Mouse (Mus musculus): ENCODE measurements around the gene Cblc. TPM values are rescaled to one million over a fixed set of nuclear protein-coding genes. Genes with fewer than 3 reads are reported as not detected.

Gene Cblc
- total RNA-seq, 2 experiments from 2014 or later: not detected

DNA sequence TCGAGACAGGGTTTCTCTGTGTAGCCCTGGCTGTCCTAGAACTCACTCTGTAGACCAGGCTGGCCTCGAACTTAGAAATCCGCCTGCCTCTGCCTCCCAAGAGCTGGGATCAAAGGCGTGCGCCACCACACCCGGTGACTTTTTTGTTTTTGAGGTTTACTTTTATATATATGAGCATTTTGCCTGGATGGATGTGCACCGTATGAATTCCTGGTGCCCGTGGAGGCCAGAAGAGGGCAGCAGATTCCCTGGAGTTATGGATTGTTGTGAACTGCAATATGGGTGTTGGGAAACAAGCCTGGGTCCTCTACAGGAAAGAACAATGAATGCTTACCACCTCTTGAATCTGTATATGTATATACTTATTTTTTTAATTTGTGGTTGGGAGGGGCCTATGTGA, 44.0 kb downstream of the Cblc start:
- DNase-seq (ENCODE audit: low spot score in 2 of 2): no peak
- H3K27ac ChIP-seq: no peak overlapping the region
- TF ChIP-seq CTCF (conservative IDR thresholded peaks at IDR 0.05): peak; percentile 65

DNA sequence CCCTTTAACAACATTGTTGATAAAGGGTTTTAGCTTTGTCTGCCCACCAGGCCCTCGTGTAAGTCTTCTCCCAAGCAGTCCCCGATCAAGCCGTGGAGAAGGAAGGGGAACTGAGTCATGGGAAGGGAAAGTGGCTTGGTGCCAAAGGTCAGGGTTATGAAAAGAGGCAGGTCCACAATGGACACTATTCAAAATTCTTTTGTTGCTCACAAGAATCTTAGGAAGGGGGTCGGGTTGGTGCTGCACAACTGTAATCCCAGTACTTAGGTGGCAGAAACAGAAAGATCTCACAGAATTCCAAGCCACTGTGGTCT, 45.6 kb downstream of the Cblc start:
- H3K27ac ChIP-seq: no peak overlapping the region
- TF ChIP-seq CTCF (conservative IDR thresholded peaks at IDR 0.05): no peak
- H3K4me3 ChIP-seq: no peak overlapping the region
- DNase-seq (ENCODE audit: low spot score in 2 of 2): no peak

More for the DNA sequence above, 44.0 kb downstream of the Cblc start:
- no peak overlapping the region for H3K4me3 ChIP-seq

GRCm38 (mm10) chr7:19750217-19751069, 46.2 kb downstream of the Cblc start, which contains the start of gene Nectin2:
Nectin2 (minus strand) TSS chr7:19750483.
- H3K4me3 ChIP-seq: peak within 1 kb of the TSS; percentile 58
- peak within 1 kb of the TSS; percentile 77 for H3K27ac ChIP-seq
- TF ChIP-seq CTCF (conservative IDR thresholded peaks at IDR 0.05): peak; percentile 79
- peak; percentile 80 to 82 for DNase-seq (ENCODE audit: low spot score in 2 of 2)

- peak; percentile 75 for TF ChIP-seq CTCF (conservative IDR thresholded peaks at IDR 0.05)
- Histone ChIP-seq H3K4me3 (peak overlapping the region; percentile 58), H3K27ac (peak overlapping the region; percentile 77)
- peak; percentile 88 to 90 for DNase-seq (ENCODE audit: low spot score in 2 of 2)
Observed at GRCm38 (mm10) chr7:19749389-19750216, 47.0 kb downstream of the Cblc start.

GRCm38 (mm10) chr7:19748219-19749195, 48.1 kb downstream of the Cblc start:
- no peak for TF ChIP-seq CTCF (conservative IDR thresholded peaks at IDR 0.05)
- Histone ChIP-seq H3K4me3 (peak overlapping the region; percentile 58), H3K27ac (peak overlapping the region; percentile 64)
- no peak for DNase-seq (ENCODE audit: low spot score in 2 of 2)

- no peak for TF ChIP-seq CTCF (conservative IDR thresholded peaks at IDR 0.05)
- Histone ChIP-seq H3K27ac (no peak overlapping the region), H3K4me3 (no peak overlapping the region; the same call in 1 of the 2 replicates)
- no peak for DNase-seq (ENCODE audit: low spot score in 2 of 2)
Observed at GRCm38 (mm10) chr7:19747420-19748218, 49.0 kb downstream of the Cblc start.

DNA sequence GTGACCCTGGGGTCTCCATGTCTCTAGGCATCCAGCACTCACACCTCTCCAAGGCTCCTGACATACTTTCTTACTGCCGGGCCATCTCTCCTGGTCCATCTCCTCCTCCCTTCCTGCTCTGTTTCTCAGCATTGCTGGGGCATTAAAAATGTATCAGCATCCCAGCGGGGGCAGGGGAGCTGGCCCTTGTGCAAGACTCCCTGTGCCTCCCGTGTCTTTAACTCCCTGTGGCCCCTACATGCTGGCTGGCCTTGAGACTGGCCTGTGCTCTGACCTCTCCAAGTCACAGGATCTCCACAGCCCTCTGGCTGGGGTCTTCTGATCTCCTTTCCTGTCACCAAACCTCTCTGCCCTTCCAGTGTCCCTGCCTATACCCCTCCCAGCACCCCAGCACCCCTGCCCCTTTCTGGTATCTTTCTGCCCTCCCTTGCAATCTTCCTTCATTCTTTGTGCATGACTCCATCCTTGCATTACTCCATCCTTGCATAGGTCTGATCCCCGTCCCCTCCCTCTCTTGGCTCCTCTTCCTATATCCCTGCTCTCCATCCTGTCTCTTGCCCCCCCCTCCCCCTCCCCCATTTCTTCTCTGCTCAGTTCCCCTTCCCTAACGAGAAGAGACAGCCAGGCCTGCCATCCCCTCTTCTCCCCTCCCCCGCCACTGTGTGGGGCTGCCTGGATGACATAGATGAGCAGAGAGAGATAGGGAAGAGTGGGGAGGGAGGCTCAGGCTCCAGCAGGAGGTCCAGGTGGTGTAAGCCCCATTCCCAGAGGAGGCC, 50.0 kb downstream of the Cblc start:
- no peak for DNase-seq (ENCODE audit: low spot score in 2 of 2)
- Histone ChIP-seq H3K4me3 (no peak overlapping the region), H3K27ac (no peak overlapping the region)
- TF ChIP-seq CTCF (conservative IDR thresholded peaks at IDR 0.05): no peak

DNA sequence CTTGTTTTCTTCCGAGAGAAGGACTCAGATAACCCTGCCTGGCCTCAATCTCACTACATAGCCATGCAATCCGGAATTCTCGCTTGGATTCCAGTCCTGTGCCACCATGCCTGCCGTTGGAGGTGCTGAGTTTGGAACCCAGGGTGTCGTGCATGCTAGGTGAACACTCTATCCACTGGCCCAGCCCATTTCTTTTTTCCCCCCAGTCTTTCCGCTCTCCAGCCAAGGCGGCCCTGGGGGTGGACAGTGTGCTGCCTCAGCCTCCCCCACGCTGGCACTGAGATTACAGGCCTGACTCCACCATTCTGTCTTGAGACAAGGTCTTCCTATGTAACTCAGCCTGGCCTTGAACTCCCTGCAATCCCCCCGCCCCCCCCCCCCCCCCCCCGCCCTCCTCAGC, 50.6 kb downstream of the Cblc start:
- no peak for DNase-seq (ENCODE audit: low spot score in 2 of 2)
- Histone ChIP-seq H3K27ac (no peak overlapping the region), H3K4me3 (no peak overlapping the region)
- no peak for TF ChIP-seq CTCF (conservative IDR thresholded peaks at IDR 0.05)

GRCm38 (mm10) chr7:19744590-19745385, 51.8 kb downstream of the Cblc start:
- no peak overlapping the region for H3K4me3 ChIP-seq
- H3K27ac ChIP-seq: no peak overlapping the region
- no peak for TF ChIP-seq CTCF (conservative IDR thresholded peaks at IDR 0.05)
- DNase-seq (ENCODE audit: low spot score in 2 of 2): no peak

DNA sequence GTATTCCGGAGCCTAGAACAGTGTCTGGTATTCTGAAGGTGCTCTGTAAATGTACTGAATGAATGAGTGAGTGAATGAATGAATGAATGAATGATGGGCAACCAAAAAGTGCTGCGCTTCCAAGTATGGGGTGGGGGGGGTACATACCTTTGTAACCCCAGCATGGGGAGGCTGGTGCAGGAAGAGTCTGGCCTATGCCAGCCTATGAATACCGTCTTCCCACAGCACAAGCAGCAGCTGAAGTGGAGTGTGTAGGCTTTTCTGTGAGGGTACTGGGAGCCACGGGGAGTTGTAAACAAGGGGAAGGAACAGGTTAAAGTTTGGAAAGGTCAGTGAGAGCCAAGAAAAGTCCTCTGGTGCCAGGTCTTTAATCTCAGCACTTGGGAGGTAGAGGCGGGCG, 52.8 kb downstream of the Cblc start:
- H3K27ac ChIP-seq: no peak overlapping the region
- H3K4me3 ChIP-seq: no peak overlapping the region
- TF ChIP-seq CTCF (conservative IDR thresholded peaks at IDR 0.05): no peak
- no peak for DNase-seq (ENCODE audit: low spot score in 2 of 2)
